Mouse (Mus musculus) intestine, embryonic 14.5 days (tissue): ENCODE data around the gene Dach1. TPM values are rescaled to one million over a fixed set of nuclear protein-coding genes. Genes with fewer than 3 reads are reported as not detected.
A peak's percentile ranks its signal among the peaks of the same experiment; 100 is the strongest.

ENCODE experiments used
- ATAC-seq: fragments of 200-750 bp; cut with Nextera tagmentation; replicated peaks from 2 replicates; pipeline ENCODE4 v1.8.0; 2017; ENCODE audit warnings: low read depth, moderate number of reproducible peaks, moderate TSS enrichment, moderate library complexity; ENCODE audit not compliant: low FRiP score, low TSS enrichment
- DNase-seq: peaks from one replicate; pipeline ENCODE4 v3.0.0-alpha.2; 2018; ENCODE audit warnings: low spot score
- H3K27ac ChIP-seq: fragments of 300-500 bp; sonication (generic); 2 replicates; pipeline ENCODE4 v1.5.1; 2014; ENCODE audit warnings: low read depth, mild to moderate bottlenecking, control low read depth
- H3K27me3 ChIP-seq: fragments of 300-500 bp; sonication (generic); replicated peaks from 2 replicates; pipeline ENCODE4 v1.6.1; 2014; ENCODE audit warnings: low read length, control low read depth; ENCODE audit not compliant: control insufficient read depth, insufficient read depth
- H3K36me3 ChIP-seq: fragments of 300-500 bp; sonication (generic); 2 replicates; pipeline ENCODE4 v1.6.1; 2014; ENCODE audit warnings: low read length, control low read depth; ENCODE audit not compliant: control insufficient read depth, insufficient read depth
- H3K4me1 ChIP-seq: fragments of 300-500 bp; sonication (generic); replicated peaks from 2 replicates; pipeline ENCODE4 v1.6.1; 2014; ENCODE audit warnings: low read length, control low read depth, mixed read lengths; ENCODE audit not compliant: control insufficient read depth, insufficient read depth
- H3K4me2 ChIP-seq: fragments of 300-500 bp; sonication (generic); 2 replicates; pipeline ENCODE4 v1.6.1; 2014; ENCODE audit warnings: low read length
- H3K4me3 ChIP-seq: fragments of 300-500 bp; sonication (generic); 2 replicates; pipeline ENCODE4 v1.5.1; 2014; ENCODE audit warnings: low read depth, low read length, control low read depth, mixed read lengths
- H3K9ac ChIP-seq: fragments of 300-500 bp; sonication (generic); 2 replicates; pipeline ENCODE4 v1.6.1; 2014; ENCODE audit warnings: mild to moderate bottlenecking, low read length
- H3K9me3 ChIP-seq: fragments of 300-500 bp; sonication (generic); 2 replicates; pipeline ENCODE4 v1.6.1; 2016; ENCODE audit warnings: low read length, control low read depth; ENCODE audit not compliant: control insufficient read depth
- WGBS: fragments of 180-500 bp; shearing (Covaris S2); extraction: QIAGEN DNeasy Blood & Tissue Kit; methylation state at CpG from one replicate; pipeline ENCODE4 v1.1.7; 2014; 5-methylcytosine and 5-hydroxymethylcytosine counted together
- polyA plus RNA-seq: library from polyadenylated mRNA; unstranded; fragments of >200 nt; fragmentation: Nextera tagmentation; extraction: Ambion mirVana; gene quantifications from 2 replicates; pipeline ENCODE4 v1.2.1, GENCODE M21; 2014

Gene Dach1
- polyA plus RNA-seq, result 3.2 and 4.0 TPM in 2 replicates

DNA sequence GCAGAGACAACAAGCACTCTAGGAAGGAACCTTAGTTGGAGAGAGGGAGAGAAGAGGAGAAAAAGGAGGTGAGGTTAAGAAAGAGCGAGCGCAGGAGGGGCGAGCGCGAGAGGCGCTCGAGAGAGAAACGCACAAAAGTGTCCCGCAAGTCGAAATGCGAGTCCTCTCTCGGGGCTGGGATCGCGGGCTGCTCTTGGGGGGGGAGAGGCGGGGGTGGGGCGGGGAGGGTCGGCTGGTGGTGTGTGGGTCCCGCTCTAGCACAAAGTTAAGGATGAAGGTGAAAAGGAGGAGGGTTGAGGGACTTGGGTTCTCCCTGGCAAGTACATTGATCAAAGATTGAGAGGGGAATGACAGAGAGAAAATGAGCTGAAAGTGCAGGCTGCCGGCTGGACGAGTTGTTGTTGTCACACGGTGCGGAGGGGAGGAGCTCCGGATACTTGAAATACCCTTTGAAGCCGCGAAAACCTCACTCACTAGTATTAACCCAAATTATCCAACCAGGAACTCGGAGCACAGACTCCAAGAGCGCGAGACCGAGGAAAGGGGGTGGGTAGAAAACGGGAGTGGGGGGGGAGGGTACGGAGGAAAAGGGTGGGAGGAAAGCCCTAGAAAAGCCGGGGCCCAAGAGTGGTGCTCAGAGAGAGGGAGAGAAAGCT is at the start of gene Dach1:
TSS of gene Dach1 (minus strand) at position 345 of the 656 bp plus-strand sequence.
- Histone ChIP-seq H3K27ac (0 out of 2 replicates have a peak within 1 kb of the TSS, but pooled peaks have one; percentile 43), H3K27me3 (0 out of 2 replicates have a peak, but pooled peaks cover 21% of the 10 kb centered on the region), H3K4me1 (0 out of 2 replicates have a peak, but pooled peaks cover 4% of the 10 kb centered on the region), H3K4me2 (peak within 1 kb of the TSS; percentile 90), H3K9me3 (no peaks in the 10 kb centered on the region), H3K4me3 (peak within 1 kb of the TSS; percentile 63), H3K36me3 (no peaks in the 10 kb centered on the region), H3K9ac (peak within 1 kb of the TSS; percentile 54)
- under 1% methylated on average over 30 of the region's 32 CpGs for WGBS
- DNase-seq (peak; percentile 76), ATAC-seq (peak; percentile 44; the same call in 1 of the 2 replicates)

GRCm38 (mm10) chr14:98200089-98200488 is 30.5 kb upstream of the Dach1 start:
- ATAC-seq (no peak), DNase-seq (no peak)
- Histone ChIP-seq H3K4me1 (no peaks in the 10 kb centered on the region), H3K9ac (no peak overlapping the region), H3K27ac (no peak overlapping the region), H3K4me2 (no peak overlapping the region), H3K27me3 (no peaks in the 10 kb centered on the region), H3K9me3 (no peaks in the 10 kb centered on the region), H3K4me3 (no peak overlapping the region), H3K36me3 (no peaks in the 10 kb centered on the region)
- WGBS, result 83% methylated on average over 3 of the region's 3 CpGs

- Histone ChIP-seq H3K9ac (no peak overlapping the region), H3K36me3 (no peaks in the 10 kb centered on the region), H3K4me2 (no peak overlapping the region), H3K9me3 (no peaks in the 10 kb centered on the region), H3K27me3 (no peaks in the 10 kb centered on the region), H3K27ac (no peak overlapping the region), H3K4me3 (no peak overlapping the region), H3K4me1 (no peaks in the 10 kb centered on the region)
- 5% methylated on average over 1 of the region's 1 CpGs for WGBS
- ATAC-seq (no peak), DNase-seq (no peak)
These were observed 12.0 kb upstream of the Dach1 start for GRCm38 (mm10) chr14:98181545-98181944.

DNA sequence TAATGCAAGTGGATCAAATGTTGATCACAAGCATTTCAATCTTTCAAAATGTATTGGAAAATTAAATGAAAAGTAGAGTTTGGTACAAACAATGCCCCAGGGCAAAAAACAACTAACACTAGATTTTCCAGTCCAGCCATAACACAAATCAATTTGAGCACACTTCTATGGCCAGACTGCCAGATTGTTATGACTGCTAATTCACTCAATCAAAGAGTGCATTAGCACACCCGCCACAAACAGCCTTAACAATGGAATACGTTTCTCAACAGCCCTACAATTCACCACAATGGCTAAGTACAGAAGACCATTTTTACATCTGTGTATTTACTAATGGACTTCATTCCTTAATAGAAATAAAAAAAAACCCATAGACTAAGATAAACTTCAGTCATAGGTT is 4.3 kb upstream of the Dach1 start:
- Histone ChIP-seq H3K9me3 (no peaks in the 10 kb centered on the region), H3K4me1 (no peaks in the 10 kb centered on the region), H3K4me3 (no peak overlapping the region), H3K4me2 (no peak overlapping the region), H3K36me3 (no peaks in the 10 kb centered on the region), H3K27me3 (0 out of 2 replicates have a peak, but pooled peaks cover 21% of the 10 kb centered on the region), H3K9ac (no peak overlapping the region), H3K27ac (no peak overlapping the region)
- 51% methylated on average over 2 of the region's 2 CpGs for WGBS
- ATAC-seq, result no peak
- DNase-seq, result no peak

DNA sequence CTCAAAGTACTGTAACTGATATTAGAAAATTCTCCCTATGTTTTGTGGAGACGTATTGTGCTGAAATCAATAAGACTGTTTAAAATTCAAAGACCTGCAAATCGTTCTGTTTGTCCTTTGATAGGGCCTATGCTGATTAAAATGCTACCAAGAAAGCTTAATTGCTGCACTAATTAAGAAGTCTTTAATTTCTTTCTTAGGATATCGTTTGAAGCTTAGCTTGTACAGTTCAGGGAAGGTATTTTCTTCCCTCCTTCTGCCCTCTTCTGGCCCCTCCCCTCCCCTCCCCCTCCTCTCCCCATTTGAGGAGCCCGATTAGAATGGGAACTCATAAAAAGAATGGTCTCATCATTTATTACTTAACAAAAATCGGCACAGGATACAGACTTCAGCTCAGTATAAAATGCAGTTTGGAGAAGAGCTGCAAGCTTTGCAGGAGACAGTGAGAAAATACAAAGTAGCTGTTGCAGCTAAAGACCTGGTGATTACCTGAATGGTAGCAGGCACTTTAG is 2.9 kb upstream of the Dach1 start:
- WGBS, result 16% methylated on average over 5 of the region's 5 CpGs
- H3K4me1 ChIP-seq, result no peaks in the 10 kb centered on the region
- H3K9ac ChIP-seq, result no peak overlapping the region
- H3K4me2 ChIP-seq, result no peak overlapping the region
- no peak overlapping the region for H3K4me3 ChIP-seq
- no peak for DNase-seq
- H3K36me3 ChIP-seq, result no peaks in the 10 kb centered on the region
- no peak for ATAC-seq
- H3K9me3 ChIP-seq, result no peaks in the 10 kb centered on the region
- no peak overlapping the region for H3K27ac ChIP-seq
- 0 out of 2 replicates have a peak, but pooled peaks cover 21% of the 10 kb centered on the region for H3K27me3 ChIP-seq

DNA sequence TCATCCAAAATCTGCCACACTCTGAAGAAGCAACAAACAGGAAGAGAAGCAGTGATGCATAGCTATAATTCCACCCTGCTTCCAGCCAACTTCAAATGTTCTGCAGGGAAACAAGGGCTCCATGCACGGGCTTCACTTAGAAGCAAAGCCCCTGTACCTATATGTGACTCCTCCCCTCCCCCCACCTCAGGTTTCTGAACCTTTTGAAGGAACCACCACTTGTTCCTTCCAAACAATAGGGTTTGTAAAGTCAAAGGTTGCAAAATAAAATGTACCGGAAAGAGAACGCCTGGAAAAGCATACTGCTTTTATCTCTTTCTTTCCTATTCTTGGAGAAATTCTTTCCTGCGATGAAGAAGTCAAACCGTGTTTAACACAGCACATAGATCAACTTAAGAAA is 2.3 kb upstream of the Dach1 start:
- Histone ChIP-seq H3K4me3 (no peak overlapping the region), H3K27ac (no peak overlapping the region), H3K36me3 (no peaks in the 10 kb centered on the region), H3K9me3 (no peaks in the 10 kb centered on the region), H3K9ac (no peak overlapping the region), H3K4me2 (no peak overlapping the region), H3K27me3 (0 out of 2 replicates have a peak, but pooled peaks cover 21% of the 10 kb centered on the region), H3K4me1 (0 out of 2 replicates have a peak, but pooled peaks cover 4% of the 10 kb centered on the region)
- 22% methylated on average over 5 of the region's 5 CpGs for WGBS
- DNase-seq, result no peak
- ATAC-seq, result no peak

- peak; percentile 37 for ATAC-seq
- WGBS, result under 1% methylated on average over 45 of the region's 45 CpGs
- Histone ChIP-seq H3K36me3 (no peaks in the 10 kb centered on the region), H3K9ac (peak overlapping the region; percentile 54), H3K4me3 (peak overlapping the region; percentile 63), H3K4me2 (peak overlapping the region; percentile 90), H3K27me3 (0 out of 2 replicates have a peak, but pooled peaks cover 21% of the 10 kb centered on the region), H3K9me3 (no peaks in the 10 kb centered on the region), H3K4me1 (0 out of 2 replicates have a peak, but pooled peaks cover 4% of the 10 kb centered on the region), H3K27ac (no peak overlapping the region)
- DNase-seq, result peak; percentile 81
These were observed 610 bp downstream of the Dach1 start for GRCm38 (mm10) chr14:98168908-98169401.

- Histone ChIP-seq H3K4me1 (0 out of 2 replicates have a peak, but pooled peaks cover 4% of the 10 kb centered on the region), H3K27ac (0 out of 2 replicates have a peak overlapping the region, but pooled peaks have one; percentile 43), H3K9me3 (no peaks in the 10 kb centered on the region), H3K27me3 (0 out of 2 replicates have a peak, but pooled peaks cover 21% of the 10 kb centered on the region), H3K4me3 (peak overlapping the region; percentile 63), H3K9ac (peak overlapping the region; percentile 54), H3K36me3 (no peaks in the 10 kb centered on the region), H3K4me2 (peak overlapping the region; percentile 90)
- DNase-seq, result peak; percentile 84
- ATAC-seq, result peak; percentile 72
- WGBS, result under 1% methylated on average over 48 of the region's 48 CpGs
These were observed 1.3 kb downstream of the Dach1 start for GRCm38 (mm10) chr14:98168039-98168907.
